Mouse (Mus musculus) ES-E14 (cell line): ENCODE measurements around the gene Ank3.

ENCODE experiments used
- CHD2 ChIP-seq: IDR thresholded peaks from 2 replicates; pipeline ENCODE4 v1.6.1; 2014; ENCODE audit warnings: mild to moderate bottlenecking, low read depth, low read length, inconsistent platforms
- HCFC1 ChIP-seq: IDR thresholded peaks from 2 replicates; pipeline ENCODE4 v1.6.1; 2012; ENCODE audit warnings: low read length, inconsistent platforms, borderline replicate concordance; ENCODE audit not compliant: insufficient read depth
- MAFK ChIP-seq: IDR thresholded peaks from 2 replicates; pipeline ENCODE4 v1.6.1; 2014; ENCODE audit warnings: mild to moderate bottlenecking, low read depth, low read length, inconsistent platforms; ENCODE audit not compliant: insufficient read depth
- ZC3H11A ChIP-seq: IDR thresholded peaks from 2 replicates; pipeline ENCODE4 v1.6.1; 2012; ENCODE audit warnings: low read depth, mild to moderate bottlenecking, inconsistent platforms, low read length, borderline replicate concordance
- ZNF384 ChIP-seq: IDR thresholded peaks from 2 replicates; pipeline ENCODE4 v1.6.1; 2012; ENCODE audit warnings: low read depth, low read length, inconsistent platforms

- TF ChIP-seq CHD2 (no peak), MAFK (no peak), ZC3H11A (no peak), ZNF384 (no peak), HCFC1 (no peak)
These were observed 300.1 kb downstream of the Ank3 start for GRCm38 (mm10) chr10:69698699-69699098.
